Mouse (Mus musculus) cerebellum, adult 11-12 months (tissue): Measurements from ENCODE around the gene Proca1.

Experiments
- DNase-seq: peaks from one replicate; pipeline ENCODE4 v3.0.0; 2022

Proca1 gene

DNA sequence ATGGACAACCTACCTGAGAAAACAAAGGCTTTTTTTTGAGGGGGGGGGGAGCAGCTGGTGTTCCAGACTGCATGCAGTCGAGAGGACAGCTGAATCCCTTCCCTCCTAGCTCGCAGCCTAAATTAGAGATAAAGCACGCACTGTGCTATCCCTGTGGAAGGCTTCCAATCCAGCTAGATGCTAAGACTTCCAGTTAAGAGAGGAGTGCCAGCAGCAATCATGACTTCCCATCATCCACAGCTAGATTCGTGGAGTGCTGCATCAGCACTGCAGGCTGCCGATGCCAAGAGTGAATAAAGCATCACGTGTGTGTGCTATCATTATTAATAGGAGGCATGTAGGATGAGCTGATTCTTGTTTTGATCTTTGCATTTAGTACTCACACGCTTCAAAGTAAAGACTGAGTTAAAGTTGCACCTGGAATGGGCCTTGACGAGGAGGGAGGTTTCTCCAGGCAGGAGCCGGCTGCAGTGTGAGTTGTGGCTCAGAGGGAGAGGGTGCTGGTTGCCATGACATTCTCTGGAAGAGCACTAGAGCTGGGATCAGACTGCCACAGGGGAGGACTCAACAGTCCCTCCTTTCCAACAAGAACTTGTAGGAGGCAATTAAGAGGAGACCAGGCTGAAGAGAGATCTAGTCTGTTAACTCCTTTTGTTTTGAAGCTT is 47.1 kb downstream of the Proca1 start:
- no peak for DNase-seq

DNA sequence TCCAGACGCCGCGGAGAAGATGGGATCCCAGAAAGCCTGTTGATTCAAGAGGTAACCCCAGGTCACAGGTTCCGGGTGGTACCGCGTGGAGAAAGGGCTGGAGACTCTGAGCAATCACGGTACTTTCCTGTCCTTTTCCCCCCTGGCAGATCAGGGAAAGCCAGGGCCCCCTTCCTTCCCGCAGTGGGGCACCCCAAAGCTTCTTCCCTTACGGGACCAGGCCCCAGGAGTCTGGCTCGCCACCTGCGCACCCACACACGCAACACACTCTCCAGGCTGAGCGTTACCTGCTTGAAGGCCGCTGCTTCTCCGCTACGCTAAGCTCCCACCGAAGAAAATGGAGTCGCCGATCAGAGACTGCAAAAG is 52.1 kb downstream of the Proca1 start:
- no peak for DNase-seq

DNA sequence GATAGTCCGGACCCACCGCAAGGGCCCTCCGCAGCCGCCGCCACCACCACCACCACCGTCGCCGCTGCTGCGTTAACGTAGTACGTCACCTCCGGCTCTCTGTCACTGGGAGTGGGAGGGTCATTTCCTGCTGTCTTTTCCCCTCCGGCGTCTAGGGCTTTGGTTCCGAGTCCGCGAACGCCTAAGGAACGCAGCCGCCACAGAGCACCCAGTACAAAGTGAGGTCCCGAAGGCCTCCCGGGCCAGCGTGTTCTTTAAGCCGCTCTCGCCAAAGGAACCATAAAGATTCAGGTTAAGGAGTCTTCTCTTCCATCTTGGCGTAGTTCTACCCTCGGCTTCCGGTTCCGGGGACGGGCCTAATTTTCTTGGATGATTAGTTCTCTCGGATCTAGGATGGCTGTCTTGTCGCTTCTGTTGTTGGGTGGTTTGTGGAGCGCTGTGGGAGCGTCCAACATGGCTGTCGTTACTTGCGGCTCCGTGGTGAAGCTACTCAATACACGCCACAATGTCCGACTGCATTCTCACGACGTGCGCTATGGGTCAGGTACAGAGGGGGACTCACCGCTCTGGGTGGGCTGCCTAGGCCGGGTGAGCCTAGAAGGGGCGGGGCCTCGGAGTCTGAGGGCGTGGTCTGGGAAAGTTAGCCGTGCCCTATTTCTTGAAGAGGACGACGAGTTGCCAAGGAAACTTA is 52.6 kb downstream of the Proca1 start, which contains the start of the genes Sdf2 and Supt6:
TSS of gene Sdf2 (plus strand) at position 120 of the 691 bp plus-strand sequence.
TSS of gene Supt6 (minus strand) at position 361 of the 691 bp plus-strand sequence.
- peak; percentile 75 for DNase-seq

DNA sequence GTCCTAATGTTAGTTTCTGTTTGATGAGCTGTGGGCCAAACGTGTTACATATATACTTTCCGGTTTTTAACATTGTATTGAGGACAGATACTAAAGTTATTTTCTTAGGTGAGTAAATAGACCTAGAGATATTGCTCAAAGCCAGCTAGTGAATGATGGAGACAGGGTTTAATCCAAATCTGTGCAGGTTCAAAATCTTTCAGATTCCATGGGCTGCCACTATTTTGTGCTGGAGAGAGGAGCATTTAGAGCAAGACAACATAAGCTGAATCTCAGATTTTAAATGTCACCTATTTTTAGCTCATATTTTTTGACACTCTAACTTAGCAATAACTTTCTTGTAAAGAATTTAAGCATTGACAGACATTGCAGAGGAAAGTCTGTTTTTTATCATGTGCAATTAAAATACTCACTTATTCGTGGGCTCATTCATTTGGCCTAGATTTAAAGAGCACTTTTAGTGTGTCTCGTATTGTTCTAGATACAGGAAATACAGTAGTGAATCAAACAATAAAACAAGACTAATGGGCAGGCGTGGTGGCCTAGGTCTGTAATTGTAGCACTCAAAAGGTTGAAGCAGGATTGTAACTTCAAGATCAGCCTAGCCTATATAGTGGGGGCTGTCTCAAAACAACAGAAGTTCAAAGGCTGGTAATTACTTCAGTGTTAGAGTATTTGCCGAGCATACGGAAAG is 53.3 kb downstream of the Proca1 start:
- no peak for DNase-seq

DNA sequence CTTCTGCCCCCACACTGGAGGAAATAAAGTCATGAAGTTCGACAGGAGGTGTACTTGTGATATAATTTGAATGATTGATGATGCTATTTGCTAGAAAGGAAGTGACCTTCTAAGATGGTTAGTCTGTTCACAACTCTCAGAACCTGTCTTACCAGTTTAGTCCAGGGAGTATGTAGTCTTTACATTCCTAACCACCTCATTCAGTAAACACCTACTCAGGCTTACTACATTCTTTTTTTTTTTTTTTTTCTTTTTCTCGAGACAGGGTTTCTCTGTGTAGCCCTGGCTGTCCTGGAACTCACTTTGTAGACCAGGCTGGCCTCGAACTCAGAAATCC is 53.8 kb downstream of the Proca1 start:
- no peak for DNase-seq

DNA sequence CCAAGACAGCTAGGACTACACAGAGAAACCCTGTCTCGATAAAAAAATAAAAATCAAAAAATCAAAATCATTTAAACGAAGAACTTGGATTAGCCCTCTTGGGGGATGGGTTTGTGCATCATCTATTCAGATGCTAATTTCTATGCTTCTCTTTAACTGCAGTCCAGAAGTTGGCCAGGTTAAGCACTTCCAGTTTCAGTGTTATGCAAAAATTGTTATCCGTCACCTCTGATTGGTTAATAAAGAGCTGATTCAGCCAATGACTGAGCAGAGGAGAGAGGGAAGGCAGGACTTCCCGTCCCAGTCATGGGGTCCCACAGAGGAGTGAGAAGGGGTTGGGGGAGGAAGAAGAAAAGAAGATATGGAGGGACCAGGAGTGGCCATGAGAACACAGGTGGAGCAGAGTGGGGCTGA is 54.5 kb downstream of the Proca1 start:
- no peak for DNase-seq
